Mouse (Mus musculus): ENCODE data around the gene Man1a. TPM values are rescaled to one million over a fixed set of nuclear protein-coding genes. Genes with fewer than 3 reads are reported as not detected.

The Man1a gene
- polyA plus RNA-seq, 1 experiment, result 35.7 TPM

DNA sequence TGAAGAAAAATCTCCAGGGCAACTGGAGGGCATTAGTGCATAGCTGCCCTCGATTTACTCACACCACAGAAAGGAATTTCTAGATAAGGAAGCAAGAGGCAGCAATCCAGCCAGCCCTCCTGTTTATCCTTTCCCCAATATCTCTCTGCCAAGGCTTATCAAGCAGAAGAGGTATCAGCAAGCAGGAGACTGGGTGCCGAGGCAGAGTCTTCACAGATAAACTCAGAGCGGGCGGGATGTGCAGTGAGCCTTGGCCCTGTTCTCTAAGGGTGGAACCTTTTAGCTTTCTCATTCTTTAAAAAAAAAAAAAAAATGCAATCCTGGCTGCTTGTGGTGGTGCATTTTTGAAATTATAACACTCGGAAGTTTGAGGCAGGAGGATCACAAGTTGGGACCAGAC lies 38.2 kb downstream of the Man1a start:
- 49% methylated on average over 5 of the region's 5 CpGs for WGBS
- H3K27me3 ChIP-seq (ENCODE audit: control insufficient read depth, insufficient read depth, low read length), result no peaks in the 10 kb centered on the region
- no peak for DNase-seq (ENCODE audit: low read depth in 1 of 2, low spot score in 2 of 2)
- peaks cover 2% of the 10 kb centered on the region; the same call in 1 of the 2 replicates for H3K36me3 ChIP-seq (ENCODE audit: control insufficient read depth, insufficient read depth, low read length)
- peaks cover 33% of the 10 kb centered on the region for H3K4me1 ChIP-seq (ENCODE audit: control insufficient read depth, insufficient read depth, insufficient read length)
- peak overlapping the region; percentile 73 for H3K27ac ChIP-seq (ENCODE audit: insufficient read depth, low read length)
- H3K4me3 ChIP-seq (ENCODE audit: extremely low read depth, insufficient read depth, insufficient read length), result no peak overlapping the region
- TF ChIP-seq POLR2A (IDR thresholded peaks at IDR 0.05; ENCODE audit: low read depth, low read length) (no peak), CTCF (IDR thresholded peaks at IDR 0.05; ENCODE audit: extremely low read depth, insufficient read depth, insufficient read length, insufficient replicate concordance) (no peak)

GRCm38 (mm10) chr10:54037348-54038010 lies 38.9 kb downstream of the Man1a start:
- H3K27ac ChIP-seq (ENCODE audit: insufficient read depth, low read length), result peak overlapping the region; percentile 55

GRCm38 (mm10) chr10:54035586-54035985 lies 40.8 kb downstream of the Man1a start:
- WGBS, result 23% methylated on average over 1 of the region's 1 CpGs
- TF ChIP-seq CTCF (IDR thresholded peaks at IDR 0.05; ENCODE audit: extremely low read depth, insufficient read depth, insufficient read length, insufficient replicate concordance) (no peak), POLR2A (IDR thresholded peaks at IDR 0.05; ENCODE audit: low read depth, low read length) (no peak)
- peak overlapping the region; percentile 52 for H3K27ac ChIP-seq (ENCODE audit: insufficient read depth, low read length)
- no peak overlapping the region for H3K4me3 ChIP-seq (ENCODE audit: extremely low read depth, insufficient read depth, insufficient read length)
- H3K27me3 ChIP-seq (ENCODE audit: control insufficient read depth, insufficient read depth, low read length), result no peaks in the 10 kb centered on the region
- peak in 1 of 2 experiments; percentile 19 for DNase-seq (ENCODE audit: low read depth in 1 of 2, low spot score in 2 of 2)
- H3K36me3 ChIP-seq (ENCODE audit: control insufficient read depth, insufficient read depth, low read length), result peaks cover 3% of the 10 kb centered on the region; the same call in 1 of the 2 replicates
- H3K4me1 ChIP-seq (ENCODE audit: control insufficient read depth, insufficient read depth, insufficient read length), result peaks cover 29% of the 10 kb centered on the region

More at GRCm38 (mm10) chr10:54037348-54038010, 38.9 kb downstream of the Man1a start:
- Histone ChIP-seq H3K4me1 (ENCODE audit: control insufficient read depth, insufficient read depth, insufficient read length) (peaks cover 33% of the 10 kb centered on the region), H3K27me3 (ENCODE audit: control insufficient read depth, insufficient read depth, low read length) (no peaks in the 10 kb centered on the region), H3K36me3 (ENCODE audit: control insufficient read depth, insufficient read depth, low read length) (peaks cover 2% of the 10 kb centered on the region; the same call in 1 of the 2 replicates), H3K4me3 (ENCODE audit: extremely low read depth, insufficient read depth, insufficient read length) (no peak overlapping the region)
- WGBS, result 76% methylated on average over 10 of the region's 10 CpGs
- TF ChIP-seq CTCF (IDR thresholded peaks at IDR 0.05; ENCODE audit: extremely low read depth, insufficient read depth, insufficient read length, insufficient replicate concordance), result no peak
- no peak for TF ChIP-seq POLR2A (IDR thresholded peaks at IDR 0.05; ENCODE audit: low read depth, low read length)
- DNase-seq (ENCODE audit: low read depth in 1 of 2, low spot score in 2 of 2), result no peak

DNA sequence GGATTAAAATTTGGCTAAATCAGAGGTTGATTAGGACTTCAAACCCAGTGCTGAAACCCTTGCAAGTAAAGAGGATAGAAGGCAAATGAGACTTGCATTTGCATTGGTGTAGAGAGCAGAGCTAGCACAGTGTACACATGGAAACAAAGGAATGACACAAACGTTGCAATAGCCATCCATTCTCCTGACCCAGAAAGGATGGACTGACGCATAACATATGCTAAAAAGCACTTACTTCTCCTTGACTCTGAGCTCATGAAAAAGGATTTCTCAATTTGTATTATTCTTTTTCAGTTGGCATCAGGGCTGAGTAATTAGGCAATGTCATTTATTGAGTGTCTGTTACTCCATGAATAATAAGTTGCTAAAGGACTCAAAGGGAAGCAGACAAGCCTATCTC lies 41.6 kb downstream of the Man1a start:
- Histone ChIP-seq H3K4me1 (ENCODE audit: control insufficient read depth, insufficient read depth, insufficient read length) (peaks cover 25% of the 10 kb centered on the region), H3K4me3 (ENCODE audit: extremely low read depth, insufficient read depth, insufficient read length) (no peak overlapping the region), H3K36me3 (ENCODE audit: control insufficient read depth, insufficient read depth, low read length) (peaks cover 11% of the 10 kb centered on the region), H3K27me3 (ENCODE audit: control insufficient read depth, insufficient read depth, low read length) (no peaks in the 10 kb centered on the region), H3K27ac (ENCODE audit: insufficient read depth, low read length) (no peak overlapping the region; the same call in 1 of the 2 replicates)
- TF ChIP-seq POLR2A (IDR thresholded peaks at IDR 0.05; ENCODE audit: low read depth, low read length), result no peak
- TF ChIP-seq CTCF (IDR thresholded peaks at IDR 0.05; ENCODE audit: extremely low read depth, insufficient read depth, insufficient read length, insufficient replicate concordance), result no peak
- DNase-seq (ENCODE audit: low read depth in 1 of 2, low spot score in 2 of 2), result no peak
- 89% methylated on average over 2 of the region's 2 CpGs for WGBS

- DNase-seq (ENCODE audit: low read depth in 1 of 2, low spot score in 2 of 2), result no peak
- peak overlapping the region; percentile 31; the same call in 1 of the 2 replicates for H3K27ac ChIP-seq (ENCODE audit: insufficient read depth, low read length)
- no peak for TF ChIP-seq CTCF (IDR thresholded peaks at IDR 0.05; ENCODE audit: extremely low read depth, insufficient read depth, insufficient read length, insufficient replicate concordance)
- TF ChIP-seq POLR2A (IDR thresholded peaks at IDR 0.05; ENCODE audit: low read depth, low read length), result no peak
- no peak overlapping the region for H3K4me3 ChIP-seq (ENCODE audit: extremely low read depth, insufficient read depth, insufficient read length)
- no peaks in the 10 kb centered on the region for H3K27me3 ChIP-seq (ENCODE audit: control insufficient read depth, insufficient read depth, low read length)
- peaks cover 11% of the 10 kb centered on the region; the same call in 1 of the 2 replicates for H3K4me1 ChIP-seq (ENCODE audit: control insufficient read depth, insufficient read depth, insufficient read length)
- H3K36me3 ChIP-seq (ENCODE audit: control insufficient read depth, insufficient read depth, low read length), result peaks cover 19% of the 10 kb centered on the region
- WGBS, result 63% methylated on average over 9 of the region's 9 CpGs
Measured at GRCm38 (mm10) chr10:54032316-54033092, 43.9 kb downstream of the Man1a start.

DNA sequence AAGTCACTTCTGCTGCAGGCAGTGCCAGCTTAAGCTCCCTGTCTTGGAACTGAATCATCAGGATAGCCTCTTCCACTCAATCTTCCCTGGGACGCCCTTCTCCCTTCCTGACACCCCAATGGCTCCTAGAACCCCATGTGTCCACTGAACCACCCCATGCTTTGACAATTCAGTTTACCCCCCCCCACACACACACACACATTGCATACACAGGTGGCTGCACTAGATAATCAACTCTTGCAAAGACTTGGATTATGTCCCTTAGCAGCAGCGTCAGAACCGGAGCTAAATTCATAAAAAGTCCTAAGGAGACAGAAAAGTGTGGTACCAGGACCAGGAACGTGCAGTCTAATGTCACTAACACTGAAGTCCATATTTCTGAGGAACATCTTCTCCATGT lies 47.5 kb downstream of the Man1a start:
- Histone ChIP-seq H3K4me1 (ENCODE audit: control insufficient read depth, insufficient read depth, insufficient read length) (peaks cover 3% of the 10 kb centered on the region; the same call in 1 of the 2 replicates), H3K27ac (ENCODE audit: insufficient read depth, low read length) (no peak overlapping the region), H3K36me3 (ENCODE audit: control insufficient read depth, insufficient read depth, low read length) (peaks cover 27% of the 10 kb centered on the region), H3K4me3 (ENCODE audit: extremely low read depth, insufficient read depth, insufficient read length) (no peak overlapping the region), H3K27me3 (ENCODE audit: control insufficient read depth, insufficient read depth, low read length) (no peaks in the 10 kb centered on the region)
- TF ChIP-seq CTCF (IDR thresholded peaks at IDR 0.05; ENCODE audit: extremely low read depth, insufficient read depth, insufficient read length, insufficient replicate concordance) (no peak), POLR2A (IDR thresholded peaks at IDR 0.05; ENCODE audit: low read depth, low read length) (no peak)
- no peak for DNase-seq (ENCODE audit: low read depth in 1 of 2, low spot score in 2 of 2)
- 96% methylated on average over 4 of the region's 4 CpGs for WGBS

Measured in spleen, adult 2 months (tissue).